Mouse (Mus musculus) heart, embryonic 11.5 days (tissue): ENCODE measurements around the gene Cox16. TPM values are rescaled to one million over a fixed set of nuclear protein-coding genes. Genes with fewer than 3 reads are reported as not detected.

Experiments used
- ATAC-seq: fragments of 200-750 bp; cut with Nextera tagmentation; replicated peaks from 2 replicates; pipeline ENCODE4 v1.8.0; 2017; ENCODE audit warnings: moderate library complexity; ENCODE audit not compliant: insufficient number of reproducible peaks, low FRiP score, low TSS enrichment
- H3K27ac ChIP-seq: fragments of 300-500 bp; sonication (generic); 2 replicates; pipeline ENCODE4 v1.5.1; 2014; ENCODE audit warnings: mild to moderate bottlenecking, low read depth, low read length
- H3K27me3 ChIP-seq: fragments of 300-500 bp; sonication (generic); 2 replicates; pipeline ENCODE4 v1.6.1; 2014; ENCODE audit warnings: mild to moderate bottlenecking, low read length, mixed read lengths; ENCODE audit not compliant: control insufficient read depth, insufficient read depth
- H3K36me3 ChIP-seq: fragments of 300-500 bp; sonication (generic); 2 replicates; pipeline ENCODE4 v1.6.1; 2014; ENCODE audit warnings: mild to moderate bottlenecking, low read length, moderate library complexity, mixed read lengths; ENCODE audit not compliant: control insufficient read depth, insufficient read depth
- H3K4me1 ChIP-seq: fragments of 300-500 bp; sonication (generic); 2 replicates; pipeline ENCODE4 v1.6.1; 2014; ENCODE audit warnings: low read length; ENCODE audit not compliant: control insufficient read depth, insufficient read depth
- H3K4me2 ChIP-seq: fragments of 300-500 bp; sonication (generic); 2 replicates; pipeline ENCODE4 v1.6.1; 2014; ENCODE audit warnings: mild to moderate bottlenecking, moderate library complexity
- H3K4me3 ChIP-seq: fragments of 300-500 bp; sonication (generic); 2 replicates; pipeline ENCODE4 v1.5.1; 2014; ENCODE audit warnings: low read depth, low read length
- H3K9ac ChIP-seq: fragments of 300-500 bp; sonication (generic); 2 replicates; pipeline ENCODE4 v1.6.1; 2014; ENCODE audit warnings: mild to moderate bottlenecking, low read depth, low read length, moderate library complexity
- H3K9me3 ChIP-seq: fragments of 300-500 bp; sonication (generic); replicated peaks from 2 replicates; pipeline ENCODE4 v1.6.1; 2016; ENCODE audit warnings: low read length; ENCODE audit not compliant: control insufficient read depth
- WGBS: fragments of 180-500 bp; shearing (Covaris S2); extraction: QIAGEN DNeasy Blood & Tissue Kit; methylation state at CpG from one replicate; pipeline ENCODE4 v1.1.7; 2014; ENCODE audit not compliant: insufficient replicate concordance; 5-methylcytosine and 5-hydroxymethylcytosine counted together
- polyA plus RNA-seq: library from polyadenylated mRNA; unstranded; fragments of >200 nt; fragmentation: Nextera tagmentation; extraction: Ambion mirVana; gene quantifications from 2 replicates; pipeline ENCODE4 v1.2.1, GENCODE M21; 2014

Cox16 gene
- polyA plus RNA-seq, 1 experiment from 2014 or later = 109 TPM

DNA sequence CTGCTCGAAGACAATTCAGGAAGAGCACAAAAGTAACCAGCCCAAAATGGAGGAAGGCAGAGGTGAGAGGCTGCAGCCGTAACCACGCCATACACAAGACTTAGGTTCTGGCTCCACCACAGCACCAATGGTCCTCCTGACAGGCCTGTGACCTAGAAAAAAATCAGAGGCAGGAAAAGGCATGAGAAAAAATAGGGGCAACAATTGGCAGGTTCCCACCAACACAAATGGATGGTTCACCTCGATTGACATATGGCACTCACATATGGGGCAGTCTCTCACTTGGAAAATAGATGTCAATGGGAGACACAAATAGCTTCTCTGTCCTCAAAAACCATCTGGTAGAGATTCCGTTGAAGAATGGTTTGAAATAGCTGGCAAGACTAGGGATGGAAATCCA, 169.0 kb downstream of the Cox16 start:
- Histone ChIP-seq H3K4me3 (no peak overlapping the region), H3K36me3 (no peaks in the 10 kb centered on the region), H3K27ac (no peak overlapping the region), H3K27me3 (no peaks in the 10 kb centered on the region), H3K4me1 (peaks cover 6% of the 10 kb centered on the region), H3K4me2 (no peak overlapping the region), H3K9ac (no peak overlapping the region), H3K9me3 (no peaks in the 10 kb centered on the region)
- WGBS = 80% methylated on average over 5 of the region's 5 CpGs
- no peak for ATAC-seq

Other genes with a start within 250 kb of the Cox16 start
- 0.16 and 0.42 TPM in 2 replicates for gene Slc8a3, start 151.9 kb downstream of the Cox16 start, polyA plus RNA-seq
- 0.15 and 0.36 TPM in 2 replicates for gene Gm4787, start 105.7 kb downstream of the Cox16 start, polyA plus RNA-seq
- gene Adam4, start 63.2 kb downstream of the Cox16 start, polyA plus RNA-seq = 0.66 and 0.96 TPM in 2 replicates
- 32.9 and 36.3 TPM in 2 replicates for gene Gm20498, start 47.8 kb upstream of the Cox16 start, polyA plus RNA-seq
- gene Synj2bp, start 47.8 kb upstream of the Cox16 start, polyA plus RNA-seq = 35.0 and 40.0 TPM in 2 replicates
- gene Adam21, start 83.3 kb upstream of the Cox16 start, polyA plus RNA-seq = 0.27 and 0.31 TPM in 2 replicates
- 70.7 and 76.5 TPM in 2 replicates for gene Med6, start 109.9 kb upstream of the Cox16 start, polyA plus RNA-seq
- gene Ttc9, start 146.1 kb upstream of the Cox16 start, polyA plus RNA-seq = 0.77 and 1.2 TPM in 2 replicates